Mouse (Mus musculus): ENCODE results near the gene Slc6a21. TPM values are rescaled to one million over a fixed set of nuclear protein-coding genes. Genes with fewer than 3 reads are reported as not detected.
"Not testable (repeated sequence)": the region's sequence is repeated elsewhere in the genome, so short reads cannot be mapped to it uniquely, and the experiment has no call there.

Slc6a21 gene
- total RNA-seq, 2 experiments from 2014 or later, result 0.40 to 0.59 TPM

DNA sequence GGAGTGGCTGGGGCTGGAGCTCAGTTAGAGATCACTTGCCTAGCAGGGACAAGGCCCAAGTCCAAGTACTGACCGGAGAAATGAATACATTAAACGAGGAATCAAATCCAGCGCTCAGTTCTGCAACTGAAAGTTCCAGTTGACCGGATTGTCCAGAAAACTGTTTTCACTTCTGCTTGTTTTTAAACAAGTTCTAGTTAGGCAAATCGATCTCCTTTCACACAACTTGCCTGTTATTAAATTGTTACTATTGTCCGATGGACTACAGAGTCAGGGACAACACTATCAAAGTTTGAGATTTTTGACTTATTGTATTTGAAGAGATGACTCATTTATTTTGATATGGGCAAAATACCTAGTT is 35.9 kb upstream of the Slc6a21 start:
- intact Hi-C loops (cut with DNase I), result no loop called here
- no peak for DNase-seq (ENCODE audit: low spot score in 2 of 2)

DNA sequence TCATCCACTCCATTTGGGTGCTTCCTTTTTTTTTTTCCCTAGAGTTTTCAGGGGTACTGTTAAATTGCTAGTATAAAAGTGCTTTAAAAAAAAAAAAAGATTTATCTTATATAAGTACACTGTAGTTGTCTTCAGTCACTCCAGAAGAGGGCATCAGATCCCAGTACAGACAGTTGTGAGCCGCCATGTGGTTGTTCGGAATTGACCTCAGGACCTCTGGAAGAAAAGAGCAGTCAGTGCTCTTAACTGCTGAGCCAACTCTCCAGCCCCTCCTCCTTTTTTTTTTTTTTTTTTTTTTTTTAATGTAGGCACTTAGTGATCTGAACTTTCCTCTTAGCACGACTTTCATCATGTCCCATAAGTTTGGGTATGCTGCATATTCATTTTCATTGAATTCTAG is 29.6 kb upstream of the Slc6a21 start:
- intact Hi-C loops (cut with DNase I), result no loop called here
- DNase-seq (ENCODE audit: low spot score in 2 of 2), result no peak

DNA sequence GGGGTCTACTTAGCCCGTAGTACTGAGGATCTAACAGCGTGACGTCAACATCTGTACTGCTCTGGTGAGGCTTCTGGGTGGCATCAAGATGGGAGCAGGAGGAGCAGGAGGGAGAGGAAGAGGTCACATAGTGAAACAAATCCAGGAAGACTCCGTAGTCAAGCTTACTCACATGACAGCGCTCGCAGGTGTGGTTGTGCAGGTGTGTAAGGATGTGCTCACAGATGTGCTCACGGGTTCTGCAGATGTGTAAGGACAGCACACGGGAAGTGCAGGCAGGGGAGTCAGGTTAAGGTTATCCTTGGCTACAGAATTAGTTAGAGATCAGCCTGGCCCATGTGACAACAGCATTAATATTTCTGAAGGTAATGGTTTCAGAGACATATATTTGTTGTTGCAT is 23.5 kb upstream of the Slc6a21 start:
- intact Hi-C loops (cut with DNase I), result no loop called here
- DNase-seq (ENCODE audit: low spot score in 2 of 2), result no peak

DNA sequence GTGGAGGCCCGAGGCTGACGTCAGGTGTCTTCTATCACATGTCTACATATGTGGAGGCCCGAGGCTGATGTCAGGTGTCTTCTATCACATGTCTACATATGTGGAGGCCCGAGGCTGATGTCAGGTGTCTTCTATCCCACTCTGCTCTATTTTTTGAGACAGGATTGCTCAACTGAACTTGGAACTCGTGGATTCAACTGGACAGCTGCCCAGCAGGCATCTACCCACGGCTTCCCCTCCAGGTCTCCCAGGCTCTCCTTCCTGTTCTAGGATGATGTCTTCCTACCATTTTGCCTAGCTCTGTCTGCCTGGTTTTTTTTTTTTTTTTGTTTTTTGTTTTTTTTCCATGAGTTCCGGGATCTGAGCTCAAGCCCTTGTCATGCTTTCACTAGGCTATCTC is 21.5 kb upstream of the Slc6a21 start:
- intact Hi-C loops (cut with DNase I); DNase-seq (ENCODE audit: low spot score in 2 of 2): not testable (repeated sequence)

DNA sequence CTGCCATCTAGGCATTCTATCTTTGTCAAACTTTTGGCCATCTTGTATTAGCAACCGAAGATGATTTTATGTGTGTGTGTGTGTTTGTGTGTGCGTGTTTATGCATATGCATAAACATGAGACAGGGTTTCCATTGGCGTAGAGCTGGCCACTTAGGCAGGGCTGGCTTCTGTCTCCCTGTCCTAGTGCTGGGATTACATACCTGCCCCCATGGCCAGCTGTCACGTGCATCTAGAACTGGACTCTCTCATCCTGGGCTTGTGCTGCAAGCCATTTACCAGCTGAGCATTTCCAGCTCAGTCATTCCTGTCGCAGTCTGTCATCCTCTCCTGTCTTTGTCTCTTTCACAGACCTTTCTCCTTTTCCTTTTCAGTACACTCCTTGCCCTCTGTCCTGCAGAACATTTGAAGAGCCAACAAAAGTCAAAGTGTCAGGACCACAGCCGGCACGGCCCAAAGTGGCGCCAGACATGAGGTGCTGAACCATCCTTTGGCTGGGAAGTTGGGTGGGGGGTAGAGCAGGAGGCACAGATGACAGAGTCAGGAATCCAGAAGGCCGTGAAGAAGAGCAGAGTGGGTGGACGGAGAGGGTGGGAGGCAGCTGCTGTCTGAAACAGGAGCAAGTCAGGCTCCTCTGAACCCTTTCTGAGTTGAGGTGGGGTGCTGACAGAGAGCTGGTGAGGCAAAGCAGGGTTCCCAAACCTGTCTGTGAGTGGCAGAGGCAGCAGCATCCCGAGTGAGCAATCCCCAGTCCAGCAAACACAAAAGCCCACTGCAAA is 20.1 kb upstream of the Slc6a21 start:
- peak; percentile 41 to 55 for DNase-seq (ENCODE audit: low spot score in 2 of 2)
- intact Hi-C loops (cut with DNase I), result no loop called here

DNA sequence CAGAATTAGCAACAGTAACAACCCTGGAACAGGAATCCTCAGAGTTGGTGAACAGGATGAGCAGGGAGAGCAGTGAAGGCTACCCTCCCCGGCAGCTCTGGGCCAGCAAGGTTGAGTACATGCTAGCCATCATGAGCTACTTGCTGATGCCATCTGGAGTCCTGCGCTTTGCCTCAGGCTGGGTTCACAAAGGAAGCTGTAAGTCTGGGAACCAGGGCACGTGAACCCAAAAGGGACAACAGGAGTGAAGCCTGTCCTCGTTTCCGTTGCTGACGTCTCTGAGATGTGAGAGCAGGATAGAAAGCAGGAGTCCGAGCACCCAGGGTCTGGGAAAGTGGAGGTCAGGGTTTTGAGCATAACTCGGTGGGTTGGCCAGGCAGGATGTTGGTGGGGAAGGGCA is 18.0 kb upstream of the Slc6a21 start:
- intact Hi-C loops (cut with DNase I), result no loop called here
- no peak for DNase-seq (ENCODE audit: low spot score in 2 of 2)

DNA sequence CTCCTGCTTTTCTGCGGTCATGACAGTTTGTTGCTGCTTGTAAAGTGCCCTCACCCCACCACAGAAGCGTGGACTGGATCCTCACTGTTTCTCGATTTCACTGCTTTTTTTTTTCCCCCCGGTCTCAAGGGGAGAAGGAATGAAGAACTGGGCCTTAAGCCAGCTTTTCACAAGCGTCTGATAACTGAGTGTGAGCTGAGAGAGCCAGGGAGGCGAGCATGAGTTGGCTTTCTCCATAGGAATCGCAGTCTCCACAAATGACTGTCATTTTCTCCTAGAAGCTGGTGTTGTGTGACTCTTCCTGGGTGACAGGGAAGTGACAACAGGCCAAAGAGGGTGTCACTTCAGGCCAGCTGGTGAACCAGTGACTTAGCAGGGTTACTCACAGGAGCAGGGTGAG is 15.0 kb upstream of the Slc6a21 start:
- intact Hi-C loops (cut with DNase I), result no loop called here
- DNase-seq (ENCODE audit: low spot score in 2 of 2), result no peak

DNA sequence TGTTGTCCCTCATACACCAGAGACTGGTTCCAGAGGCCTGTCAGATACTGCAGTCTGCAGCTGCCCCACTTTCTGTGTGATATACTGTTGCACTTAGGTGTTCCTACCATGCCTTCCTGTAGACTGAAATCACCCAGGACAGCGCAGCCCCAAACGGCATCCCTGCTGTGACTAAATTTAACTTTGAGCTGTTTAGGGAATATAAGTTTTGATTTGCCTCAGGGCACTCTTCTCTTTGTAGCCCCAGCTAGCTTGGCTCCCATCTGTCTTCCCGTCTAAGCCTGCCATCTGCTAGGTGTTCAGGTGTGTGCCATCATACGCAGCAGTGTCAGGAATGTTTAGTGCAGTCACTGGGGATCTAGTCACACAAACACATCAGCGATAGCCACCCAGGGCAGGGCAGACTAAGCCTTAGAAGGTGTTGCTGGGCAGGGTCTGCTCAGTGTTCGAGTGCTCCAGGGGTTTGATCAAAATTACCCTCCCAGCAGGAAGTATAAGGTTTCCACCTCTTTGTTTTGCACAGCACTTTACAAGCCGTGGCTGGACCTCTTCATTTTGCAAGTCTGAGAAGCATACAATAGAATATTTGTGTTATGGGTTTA is 14.2 kb upstream of the Slc6a21 start:
- intact Hi-C loops (cut with DNase I), result no loop called here
- peak in 1 of 2 experiments; percentile 28 for DNase-seq (ENCODE audit: low spot score in 2 of 2)

DNA sequence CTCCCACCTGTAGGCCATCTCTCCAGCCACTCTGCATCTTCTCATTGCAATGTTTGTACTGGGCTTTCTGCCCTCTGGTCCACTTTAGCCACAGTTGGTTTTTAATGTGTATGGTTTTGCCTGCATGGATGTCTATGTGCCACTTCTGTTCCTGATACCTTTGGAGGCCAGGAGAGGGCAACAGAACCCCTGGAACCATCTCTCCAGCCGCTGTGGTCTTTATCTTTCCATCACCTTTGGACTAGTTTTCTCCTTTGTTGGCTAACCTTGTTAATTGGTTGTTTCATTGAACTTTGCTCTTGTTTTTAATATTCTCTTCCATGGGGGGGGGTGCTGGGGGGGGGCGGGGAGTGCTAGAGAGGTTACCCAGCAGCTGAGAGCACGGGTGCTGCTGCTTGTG is 13.0 kb upstream of the Slc6a21 start:
- intact Hi-C loops (cut with DNase I), result no loop called here
- DNase-seq (ENCODE audit: low spot score in 2 of 2), result no peak

DNA sequence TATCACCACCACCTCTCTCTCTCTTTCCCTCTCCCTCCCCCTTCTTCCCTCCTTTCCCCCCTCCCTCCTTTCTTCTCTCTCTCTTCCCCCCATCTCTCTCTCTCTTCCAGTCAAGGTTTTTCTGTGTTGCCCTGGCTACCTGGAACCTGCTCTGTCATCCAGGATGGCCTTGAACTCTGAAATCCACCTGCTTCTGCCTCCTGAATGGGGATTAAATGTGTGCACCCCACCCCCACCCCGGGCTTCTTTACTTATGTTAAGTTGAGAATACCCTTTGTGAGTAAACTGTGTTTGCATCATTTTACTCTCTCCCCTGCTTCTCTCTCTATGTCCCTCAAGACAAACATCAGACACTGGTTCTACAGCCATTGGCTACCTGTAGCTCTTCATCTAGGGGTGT is 11.8 kb upstream of the Slc6a21 start:
- no peak for DNase-seq (ENCODE audit: low spot score in 2 of 2)

DNA sequence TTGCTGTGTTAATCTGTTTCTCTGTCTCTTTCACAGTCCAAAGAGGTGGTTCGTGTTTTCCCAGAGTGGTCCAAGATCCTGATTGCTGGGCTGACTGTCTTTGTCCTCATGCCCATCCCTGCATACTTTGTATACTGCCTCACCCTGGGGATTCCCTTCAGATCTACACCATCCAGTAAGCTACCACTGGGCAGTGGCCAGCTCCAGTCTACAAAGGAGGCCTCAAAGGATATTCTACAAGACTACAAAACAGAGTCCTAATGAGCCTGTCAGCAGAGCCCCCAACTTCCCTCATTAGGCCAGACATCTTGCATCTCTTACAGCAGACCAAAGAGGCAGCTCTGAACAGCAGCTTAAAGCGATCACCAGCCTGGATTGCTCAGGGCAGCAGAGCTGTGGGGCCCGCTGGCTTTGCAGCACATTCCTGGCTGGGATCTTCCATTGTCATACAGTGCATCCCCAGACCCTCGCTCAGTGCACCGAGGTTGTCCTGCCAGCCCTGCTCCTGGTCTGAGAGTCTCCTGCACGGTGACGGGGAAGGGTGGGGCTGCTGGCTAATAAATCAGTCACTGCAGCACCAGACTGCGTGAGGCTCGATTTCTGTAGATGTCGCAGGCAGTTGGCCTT is 4.4 kb upstream of the Slc6a21 start:
- no peak for DNase-seq (ENCODE audit: low spot score in 2 of 2)
- intact Hi-C loops (cut with DNase I), result no loop called here

More for the DNA sequence above, 11.8 kb upstream of the Slc6a21 start:
- intact Hi-C loops (cut with DNase I), result no loop called here

DNA sequence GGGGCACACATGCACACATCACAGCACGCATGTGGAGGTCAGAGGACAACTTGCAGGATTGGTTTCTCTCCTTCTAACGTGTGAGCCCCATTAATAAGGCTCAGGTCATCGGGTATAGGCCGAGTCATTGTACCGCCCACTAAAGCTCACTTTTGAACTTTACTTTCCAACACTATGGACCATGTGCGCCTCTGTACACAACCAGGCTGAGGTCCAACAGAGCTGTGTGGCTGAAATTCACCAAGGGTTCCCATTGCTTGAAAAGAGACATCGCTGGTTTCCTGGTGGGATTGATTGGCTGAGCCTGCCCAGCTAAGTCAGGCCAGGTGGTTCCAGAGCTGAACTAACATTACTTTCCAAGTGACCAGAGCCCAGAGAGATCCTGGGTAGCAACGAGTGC is 3.6 kb upstream of the Slc6a21 start:
- DNase-seq (ENCODE audit: low spot score in 2 of 2), result no peak
- intact Hi-C loops (cut with DNase I), result no loop called here

DNA sequence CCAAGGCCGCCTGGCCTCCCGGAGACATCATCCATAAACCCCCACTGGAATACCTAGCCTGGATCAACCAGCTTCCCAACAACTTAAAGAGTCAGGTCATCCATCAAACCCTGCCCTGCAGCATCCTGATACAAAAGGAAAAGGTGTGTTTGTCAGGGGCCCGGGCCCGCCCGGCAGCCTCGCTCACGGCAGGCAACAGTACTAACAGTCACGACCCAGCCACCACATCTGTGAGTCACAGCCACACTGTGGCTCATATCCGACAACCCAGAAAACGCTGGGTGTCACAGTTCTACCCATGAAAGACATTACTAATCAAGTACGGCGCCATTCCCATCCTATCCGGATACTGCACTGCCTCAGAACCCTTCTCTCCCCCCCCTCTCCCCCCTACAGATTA is 9.2 kb downstream of the Slc6a21 start:
- DNase-seq (ENCODE audit: low spot score in 2 of 2), result no peak
- intact Hi-C loops (cut with DNase I), result no loop called here

DNA sequence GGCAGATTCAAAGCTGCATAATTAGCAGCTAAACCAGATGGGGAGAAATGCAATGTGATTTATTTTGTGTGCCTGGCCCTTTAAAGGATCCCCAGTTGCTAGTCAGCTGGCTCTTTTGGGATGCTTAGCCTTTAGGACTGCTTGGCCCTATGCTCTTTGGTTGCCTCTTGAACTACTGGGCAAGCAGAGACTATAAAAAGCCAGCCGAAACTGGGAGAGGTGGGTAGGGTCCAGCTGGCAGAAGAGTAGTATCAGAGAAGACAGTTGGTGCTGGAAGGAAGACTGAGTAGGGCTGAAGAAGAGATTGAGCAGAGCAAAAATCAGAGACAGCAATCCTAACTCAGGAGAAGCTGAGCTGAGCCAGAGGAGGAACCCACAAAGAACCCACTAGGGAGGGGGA is 19.3 kb downstream of the Slc6a21 start:
- intact Hi-C loops (cut with DNase I), result loop anchor here (5.0 to 10.0 kb wide), 2 partner anchors 119 to 212 kb away; partner anchors contain the start of gene Gfy
- no peak for DNase-seq (ENCODE audit: low spot score in 2 of 2)

DNA sequence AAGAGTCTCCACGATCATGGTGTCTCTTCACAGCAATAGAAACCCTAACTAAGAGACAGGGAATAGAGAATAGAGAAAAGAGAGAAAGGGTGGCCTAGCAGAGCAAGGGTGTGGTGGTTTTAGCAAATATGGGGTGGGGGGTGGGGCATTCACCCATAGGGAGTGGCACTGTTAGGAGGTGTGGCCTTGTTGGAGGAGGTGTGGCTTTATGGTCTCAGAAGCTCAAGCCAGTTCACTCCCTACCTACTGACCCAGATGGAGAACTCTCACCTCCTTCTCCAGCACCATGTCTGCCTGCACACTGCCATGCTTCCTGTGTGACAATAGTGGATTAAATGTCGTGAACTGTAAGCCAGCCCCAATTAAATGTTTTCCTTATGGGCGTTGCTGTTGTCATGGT is 20.2 kb downstream of the Slc6a21 start:
- no peak for DNase-seq (ENCODE audit: low spot score in 2 of 2)
- intact Hi-C loops (cut with DNase I), result loop anchor here (5.0 to 10.0 kb wide), 2 partner anchors 120 to 213 kb away; partner anchors contain the start of gene Gfy

DNA sequence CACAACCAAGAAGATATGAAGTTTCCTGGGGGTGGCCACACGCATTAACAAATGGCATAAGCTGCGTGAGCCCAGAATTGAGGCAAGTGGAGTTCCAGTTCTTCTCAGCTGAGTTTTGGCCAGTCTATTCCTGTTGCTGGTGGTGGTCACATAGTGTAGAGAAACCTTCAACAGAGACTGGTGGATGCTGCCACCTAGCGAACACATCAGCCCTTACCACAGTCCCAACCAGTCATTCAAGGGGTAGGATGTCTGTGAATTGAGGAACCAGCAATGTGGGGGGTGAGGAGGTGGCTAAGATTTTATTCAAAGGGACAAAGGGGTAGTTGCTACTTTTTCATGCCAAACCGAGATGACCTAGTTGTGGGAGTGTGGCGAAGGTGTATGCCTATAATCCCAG is 22.4 kb downstream of the Slc6a21 start:
- intact Hi-C loops (cut with DNase I), result loop anchor here (2.0 to 10.0 kb wide), 4 partner anchors 68 to 215 kb away; partner anchors contain the start of genes Gfy, Ppfia3 and Slc17a7
- DNase-seq (ENCODE audit: low spot score in 2 of 2), result peak; percentile 87 to 92

DNA sequence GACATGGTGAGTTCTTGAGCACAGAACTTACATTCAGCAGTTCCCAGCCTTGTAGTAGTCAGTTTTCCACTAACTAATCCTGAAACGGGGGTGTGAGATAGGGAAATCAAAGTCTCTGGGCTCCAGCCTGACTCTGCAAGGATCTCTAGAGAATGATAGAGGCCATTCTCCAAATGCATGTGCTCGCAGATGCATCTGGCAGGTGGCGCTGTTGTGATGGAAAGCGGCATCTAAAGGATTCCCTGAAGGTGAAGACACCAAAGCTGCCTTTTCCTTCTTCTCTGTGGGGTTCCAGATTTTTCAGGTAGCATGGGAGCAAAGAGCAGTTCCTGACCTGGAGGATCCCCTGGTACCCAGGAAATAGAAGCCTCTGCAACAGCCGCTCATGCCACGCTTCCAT is 23.0 kb downstream of the Slc6a21 start:
- DNase-seq (ENCODE audit: low spot score in 2 of 2), result peak; percentile 84
- intact Hi-C loops (cut with DNase I), result loop anchor here (5.0 kb wide), 1 partner anchor 67 kb away; the partner anchor contains the start of gene Ppfia3

DNA sequence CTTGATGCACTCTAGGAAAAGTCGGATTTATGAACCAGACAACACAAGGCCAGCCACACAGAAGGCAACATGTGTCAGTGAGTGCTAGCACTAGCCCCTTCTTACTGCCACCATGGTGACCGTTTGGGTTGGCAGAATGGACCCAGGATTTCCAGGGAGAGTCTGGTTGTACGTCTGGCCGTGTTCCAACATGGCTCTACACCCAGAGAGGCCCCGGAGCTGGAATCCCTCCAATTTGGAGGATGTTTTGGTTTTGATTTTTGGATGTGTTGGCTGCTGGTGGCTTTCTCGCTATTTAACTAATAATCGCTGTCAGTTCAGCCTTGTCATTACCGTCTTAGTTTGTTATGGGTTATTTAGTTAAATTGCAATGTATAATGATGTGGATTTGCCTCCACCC is 25.3 kb downstream of the Slc6a21 start:
- intact Hi-C loops (cut with DNase I), result loop anchor here (5.0 kb wide), 1 partner anchor 65 kb away; the partner anchor contains the start of gene Ppfia3
- no peak for DNase-seq (ENCODE audit: low spot score in 2 of 2)

DNA sequence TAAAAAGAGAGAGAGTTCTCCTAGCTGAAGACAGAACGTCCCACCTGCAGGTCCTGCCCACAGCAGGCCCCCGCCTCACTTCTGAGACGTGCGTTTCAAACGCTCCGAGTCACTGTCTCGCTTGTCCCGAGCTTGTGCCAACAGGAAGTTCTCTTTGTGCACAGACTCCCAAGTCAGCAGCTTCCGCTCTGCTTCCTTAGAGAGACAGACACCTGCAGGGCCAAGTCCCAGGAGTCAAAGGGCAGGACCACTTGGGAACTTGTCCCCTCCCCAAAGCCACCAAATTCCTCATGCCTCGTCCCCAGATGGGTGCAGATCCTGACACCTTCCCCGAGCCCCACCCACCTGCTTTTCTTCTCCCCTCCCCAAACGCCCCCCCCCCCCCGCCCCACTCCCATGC is 27.6 kb downstream of the Slc6a21 start:
- intact Hi-C loops (cut with DNase I), result loop anchor here (5.0 kb wide), 2 partner anchors 37 to 62 kb away; partner anchors contain the start of gene Ppfia3
- DNase-seq (ENCODE audit: low spot score in 2 of 2), result no peak

DNA sequence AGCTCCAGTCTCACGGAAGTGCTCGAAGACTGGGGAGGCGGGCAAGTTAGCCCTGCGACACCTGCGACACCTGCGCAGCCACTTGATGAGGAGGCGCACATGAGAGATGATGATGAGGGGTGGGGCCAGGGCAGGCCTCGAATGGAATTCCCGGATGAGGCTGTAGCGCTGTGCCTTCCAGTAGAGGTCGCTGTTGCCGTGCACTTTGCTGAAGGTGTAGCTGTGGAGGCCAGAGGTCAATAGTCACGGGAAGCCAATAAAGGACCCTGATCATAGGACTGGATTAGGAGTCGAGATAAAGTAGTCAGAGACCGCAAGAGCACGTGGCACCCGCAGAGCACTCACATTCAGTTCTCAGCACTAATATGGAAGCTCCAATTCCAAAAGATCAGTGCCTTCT is 28.0 kb downstream of the Slc6a21 start:
- peak; percentile 67 to 75 for DNase-seq (ENCODE audit: low spot score in 2 of 2)
- intact Hi-C loops (cut with DNase I), result loop anchor here (5.0 kb wide), 1 partner anchor 37 kb away; no protein-coding TSS in a partner anchor

Measured in left cerebral cortex, postnatal 14 days (tissue).